In the genomic region with DNA sequence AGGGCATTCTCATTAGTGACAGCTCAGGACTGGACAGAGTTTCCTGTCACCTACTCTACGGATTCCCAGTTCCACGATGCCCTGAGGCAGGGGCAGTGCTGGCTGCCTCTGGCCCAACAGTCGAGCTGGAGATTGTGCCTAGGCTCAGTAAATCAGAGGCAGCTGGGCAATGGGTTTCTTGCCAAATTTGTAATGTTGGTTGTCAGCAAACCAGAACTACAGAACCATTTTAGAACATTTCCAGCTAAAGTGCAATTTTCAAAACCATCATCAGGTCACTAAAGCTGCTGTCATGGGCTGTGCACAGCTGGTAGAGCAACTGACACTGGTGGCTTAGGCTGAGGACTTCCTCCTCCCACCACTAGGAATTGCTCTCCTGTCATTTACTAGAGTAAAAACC, we compare ENCODE assay signal across 1 mouse cellular context.
TF ChIP-seq lines count a peak whose summit lies in the region.

No protein-coding gene starts in this region.

TF ChIP-seq in CH12.LX, 34 proteins besides CTCF, POLR2A, EP300 and RAD21 (continued from another document):
- no peak for TF ChIP-seq ZC3H11A (IDR thresholded peaks at IDR 0.05; ENCODE audit: low read depth, low read length)
